Mouse (Mus musculus) hindbrain, postnatal 0 days (tissue): ENCODE data around the gene Cdca5. TPM values are rescaled to one million over a fixed set of nuclear protein-coding genes. Genes with fewer than 3 reads are reported as not detected.

ENCODE experiments used
- ATAC-seq: fragments of 200-750 bp; cut with Nextera tagmentation; 2 replicates; pipeline ENCODE4 v1.8.0; 2017; ENCODE audit warnings: mild to moderate bottlenecking, moderate TSS enrichment, moderate library complexity
- DNase-seq: peaks from one replicate; pipeline ENCODE4 v3.0.0-alpha.2; 2015; ENCODE audit warnings: low spot score
- H3K27ac ChIP-seq: fragments of 300-500 bp; sonication (generic); 2 replicates; pipeline ENCODE4 v1.5.1; 2014; ENCODE audit warnings: mild to moderate bottlenecking
- H3K27me3 ChIP-seq: fragments of 300-500 bp; sonication (generic); 2 replicates; pipeline ENCODE4 v1.6.1; 2014; ENCODE audit warnings: low read length, mixed read lengths; ENCODE audit not compliant: insufficient read depth
- H3K36me3 ChIP-seq: fragments of 300-500 bp; sonication (generic); 2 replicates; pipeline ENCODE4 v1.6.1; 2014; ENCODE audit warnings: low read length, mixed read lengths; ENCODE audit not compliant: insufficient read depth
- H3K4me1 ChIP-seq: fragments of 300-500 bp; sonication (generic); 2 replicates; pipeline ENCODE4 v1.6.1; 2014; ENCODE audit warnings: antibody characterized with exemption, low read length, mixed read lengths; ENCODE audit not compliant: insufficient read depth
- H3K4me2 ChIP-seq: fragments of 300-500 bp; sonication (generic); 2 replicates; pipeline ENCODE4 v1.6.1; 2014; ENCODE audit warnings: low read depth, mild to moderate bottlenecking, low read length, moderate library complexity, mixed read lengths
- H3K4me3 ChIP-seq: fragments of 300-500 bp; sonication (generic); 2 replicates; pipeline ENCODE4 v1.5.1; 2014; ENCODE audit warnings: low read length
- H3K9ac ChIP-seq: fragments of 300-500 bp; sonication (generic); replicated peaks from 2 replicates; pipeline ENCODE4 v1.6.1; 2014; ENCODE audit warnings: mild to moderate bottlenecking, low read length, moderate library complexity, mixed read lengths
- H3K9me3 ChIP-seq: fragments of 300-500 bp; sonication (generic); 2 replicates; pipeline ENCODE4 v1.6.1; 2016; ENCODE audit warnings: low read length, mixed read lengths
- CTCF ChIP-seq: IDR thresholded peaks from 2 replicates; pipeline ENCODE4 v1.5.1; 2016; ENCODE audit warnings: antibody characterized with exemption, control low read depth, low read depth
- WGBS: fragments of 180-500 bp; shearing (Covaris S2); extraction: QIAGEN DNeasy Blood & Tissue Kit; methylation state at CpG from one replicate; pipeline ENCODE4 v1.1.7; 2014; 5-methylcytosine and 5-hydroxymethylcytosine counted together
- microRNA-seq, 2 experiments: library from miRNA; unstranded; fragments of <30 nt; microRNA quantifications; one replicate each; pipeline ENCODE4; 2016
- polyA plus RNA-seq: library from polyadenylated mRNA; unstranded; fragments of >200 nt; fragmentation: Nextera tagmentation; extraction: Ambion mirVana; gene quantifications from 2 replicates; pipeline ENCODE4 v1.2.1, GENCODE M21; 2015
- total RNA-seq: library from RNA; depleted of rRNA; stranded (reverse); fragments of >200 nt; gene quantifications from 2 replicates; pipeline ENCODE4 v1.2.3, GENCODE M21; 2014; rRNA removed

Cdca5 gene
- total and polyA plus RNA-seq, 2 experiments from 2014 or later = 6.1 to 6.3 TPM

GRCm38 (mm10) chr19:6140678-6141393 lies 56.1 kb downstream of the Cdca5 start, which contains the start of gene Batf2:
Gene Batf2, plus strand, starts transcription at chr19:6140983.
- Histone ChIP-seq H3K4me2 (peak within 1 kb of the TSS; percentile 92), H3K9ac (peak within 1 kb of the TSS; percentile 80), H3K9me3 (no peaks in the 10 kb centered on the region), H3K27ac (peak within 1 kb of the TSS; percentile 99), H3K4me1 (peaks cover 10% of the 10 kb centered on the region), H3K27me3 (no peaks in the 10 kb centered on the region), H3K4me3 (peak within 1 kb of the TSS; percentile 65), H3K36me3 (peaks cover 15% of the 10 kb centered on the region)
- TF ChIP-seq CTCF = peak; percentile 78
- WGBS = under 1% methylated on average over 65 of the region's 68 CpGs
- DNase-seq (peak; percentile 98), ATAC-seq (peak; percentile 94)

GRCm38 (mm10) chr19:6141394-6141749 lies 56.6 kb downstream of the Cdca5 start, which contains the start of gene Arl2:
Gene Arl2, minus strand, starts transcription at chr19:6141548.
- under 1% methylated on average over 15 of the region's 15 CpGs for WGBS
- Histone ChIP-seq H3K9ac (peak within 1 kb of the TSS; percentile 80), H3K27me3 (no peaks in the 10 kb centered on the region), H3K4me1 (peaks cover 10% of the 10 kb centered on the region), H3K9me3 (no peaks in the 10 kb centered on the region), H3K27ac (peak within 1 kb of the TSS; percentile 99), H3K36me3 (peaks cover 10% of the 10 kb centered on the region), H3K4me3 (peak within 1 kb of the TSS; percentile 65), H3K4me2 (peak within 1 kb of the TSS; percentile 92)
- ATAC-seq (peak; percentile 82), DNase-seq (peak; percentile 96)
- TF ChIP-seq CTCF = peak; percentile 52

Small RNA genes within 50 kb of the gene (microRNA-seq; reads per million reads assigned to microRNA genes)
- gene Mir6988 = 1.2 to 2.5 reads per million in 2 experiments

Other genes with a start within 250 kb of the Cdca5 start
- gene Frmd8, start 209.7 kb upstream of the Cdca5 start, total RNA-seq = 19.8 and 43.2 TPM in 2 replicates
- gene Frmd8, start 209.7 kb upstream of the Cdca5 start, polyA plus RNA-seq = 12.5 and 13.7 TPM in 2 replicates
- gene Slc25a45, start 207.2 kb upstream of the Cdca5 start, total RNA-seq = 2.1 and 6.0 TPM in 2 replicates
- 1.8 and 2.8 TPM in 2 replicates for gene Slc25a45, start 207.2 kb upstream of the Cdca5 start, polyA plus RNA-seq
- gene Tigd3, start 190.8 kb upstream of the Cdca5 start, total RNA-seq = 7.5 and 10.1 TPM in 2 replicates
- 7.1 and 7.5 TPM in 2 replicates for gene Tigd3, start 190.8 kb upstream of the Cdca5 start, polyA plus RNA-seq
- 61.7 and 77.4 TPM in 2 replicates for gene Dpf2, start 172.0 kb upstream of the Cdca5 start, total RNA-seq
- 69.5 and 70.2 TPM in 2 replicates for gene Dpf2, start 172.0 kb upstream of the Cdca5 start, polyA plus RNA-seq
- 22.0 and 28.0 TPM in 2 replicates for gene Cdc42ep2, start 160.2 kb upstream of the Cdca5 start, total RNA-seq
- 17.4 and 18.0 TPM in 2 replicates for gene Cdc42ep2, start 160.2 kb upstream of the Cdca5 start, polyA plus RNA-seq
- gene Pola2, start 120.8 kb upstream of the Cdca5 start, total RNA-seq = 23.4 and 28.9 TPM in 2 replicates
- 19.5 and 21.5 TPM in 2 replicates for gene Pola2, start 120.8 kb upstream of the Cdca5 start, polyA plus RNA-seq
- not detected in 2 replicates for gene Slc22a20, start 98.8 kb upstream of the Cdca5 start, total RNA-seq
- gene Slc22a20, start 98.8 kb upstream of the Cdca5 start, polyA plus RNA-seq = not detected in 2 replicates
- 13.6 and 15.7 TPM in 2 replicates for gene Capn1, start 69.1 kb upstream of the Cdca5 start, total RNA-seq
- 4.6 and 4.8 TPM in 2 replicates for gene Capn1, start 69.1 kb upstream of the Cdca5 start, polyA plus RNA-seq
- 27.6 and 34.1 TPM in 2 replicates for gene Syvn1, start 38.4 kb upstream of the Cdca5 start, total RNA-seq
- gene Syvn1, start 38.4 kb upstream of the Cdca5 start, polyA plus RNA-seq = 26.8 and 29.8 TPM in 2 replicates
- 34.4 and 36.2 TPM in 2 replicates for gene Mrpl49, start 27.2 kb upstream of the Cdca5 start, total RNA-seq
- gene Mrpl49, start 27.2 kb upstream of the Cdca5 start, polyA plus RNA-seq = 52.4 and 54.9 TPM in 2 replicates
- gene Fau, start 27.1 kb upstream of the Cdca5 start, total RNA-seq = 558 and 787 TPM in 2 replicates
- 668 TPM in 2 replicates for gene Fau, start 27.1 kb upstream of the Cdca5 start, polyA plus RNA-seq
- 76.0 and 97.3 TPM in 2 replicates for gene Znhit2, start 23.8 kb upstream of the Cdca5 start, total RNA-seq
- 43.2 and 46.3 TPM in 2 replicates for gene Znhit2, start 23.8 kb upstream of the Cdca5 start, polyA plus RNA-seq
- gene Tm7sf2, start 16.6 kb upstream of the Cdca5 start, total RNA-seq = 122 and 123 TPM in 2 replicates
- 57.7 and 64.2 TPM in 2 replicates for gene Tm7sf2, start 16.6 kb upstream of the Cdca5 start, polyA plus RNA-seq
- 100.0 and 102 TPM in 2 replicates for gene Vps51, start 7.8 kb upstream of the Cdca5 start, total RNA-seq
- 91.2 and 92.2 TPM in 2 replicates for gene Vps51, start 7.8 kb upstream of the Cdca5 start, polyA plus RNA-seq
- gene Tmem262, start 5.0 kb upstream of the Cdca5 start, total RNA-seq = not detected in 2 replicates
- gene Tmem262, start 5.0 kb upstream of the Cdca5 start, polyA plus RNA-seq = not detected in 2 replicates
- gene Gm28374, start 2.7 kb upstream of the Cdca5 start, total RNA-seq = 0.37 and 0.86 TPM in 2 replicates
- gene Gm28374, start 2.7 kb upstream of the Cdca5 start, polyA plus RNA-seq = 0.24 and 1.1 TPM in 2 replicates
- gene Zfpl1, start within 50 bp of the Cdca5 start, total RNA-seq = 76.9 and 88.2 TPM in 2 replicates
- gene Zfpl1, start within 50 bp of the Cdca5 start, polyA plus RNA-seq = 83.9 and 88.2 TPM in 2 replicates
- gene AC131692.1, start 9.4 kb downstream of the Cdca5 start, total RNA-seq = not detected in 2 replicates
- not detected in 2 replicates for gene AC131692.1, start 9.4 kb downstream of the Cdca5 start, polyA plus RNA-seq
- gene Naaladl1, start 20.8 kb downstream of the Cdca5 start, total RNA-seq = 0.40 and 0.89 TPM in 2 replicates
- 0.36 and 0.43 TPM in 2 replicates for gene Naaladl1, start 20.8 kb downstream of the Cdca5 start, polyA plus RNA-seq
- gene Sac3d1, start 33.7 kb downstream of the Cdca5 start, total RNA-seq = 91.0 and 91.5 TPM in 2 replicates
- 50.5 and 51.9 TPM in 2 replicates for gene Sac3d1, start 33.7 kb downstream of the Cdca5 start, polyA plus RNA-seq
- 71.4 and 84.4 TPM in 2 replicates for gene Snx15, start 43.3 kb downstream of the Cdca5 start, total RNA-seq
- gene Snx15, start 43.3 kb downstream of the Cdca5 start, polyA plus RNA-seq = 60.9 and 62.7 TPM in 2 replicates
- gene Batf2, start 56.0 kb downstream of the Cdca5 start, total RNA-seq = not detected in 2 replicates
- gene Batf2, start 56.0 kb downstream of the Cdca5 start, polyA plus RNA-seq = 0.21 and 0.23 TPM in 2 replicates
- gene Arl2, start 56.6 kb downstream of the Cdca5 start, total RNA-seq = 112 and 123 TPM in 2 replicates
- gene Arl2, start 56.6 kb downstream of the Cdca5 start, polyA plus RNA-seq = 151 and 155 TPM in 2 replicates
- not detected in 2 replicates for gene Majin, start 99.4 kb downstream of the Cdca5 start, total RNA-seq
- 0.24 TPM in 1 of 2 replicates, not detected in the other for gene Majin, start 99.4 kb downstream of the Cdca5 start, polyA plus RNA-seq
- gene Gpha2, start 141.4 kb downstream of the Cdca5 start, total RNA-seq = not detected in 2 replicates
- 0.39 and 0.60 TPM in 2 replicates for gene Gpha2, start 141.4 kb downstream of the Cdca5 start, polyA plus RNA-seq
- 272 and 321 TPM in 2 replicates for gene Ppp2r5b, start 150.9 kb downstream of the Cdca5 start, total RNA-seq
- 149 and 160 TPM in 2 replicates for gene Ppp2r5b, start 150.9 kb downstream of the Cdca5 start, polyA plus RNA-seq
- 38.7 and 43.4 TPM in 2 replicates for gene Atg2a, start 156.7 kb downstream of the Cdca5 start, total RNA-seq
- gene Atg2a, start 156.7 kb downstream of the Cdca5 start, polyA plus RNA-seq = 7.6 and 8.9 TPM in 2 replicates
- 127 and 135 TPM in 2 replicates for gene Ehd1, start 191.7 kb downstream of the Cdca5 start, total RNA-seq
- 76.5 and 77.5 TPM in 2 replicates for gene Ehd1, start 191.7 kb downstream of the Cdca5 start, polyA plus RNA-seq
- 3.1 and 6.0 TPM in 2 replicates for gene Cdc42bpg, start 221.5 kb downstream of the Cdca5 start, total RNA-seq
- 0.29 and 0.33 TPM in 2 replicates for gene Cdc42bpg, start 221.5 kb downstream of the Cdca5 start, polyA plus RNA-seq
- gene Men1, start 250.0 kb downstream of the Cdca5 start, total RNA-seq = 69.6 and 93.4 TPM in 2 replicates
- gene Men1, start 250.0 kb downstream of the Cdca5 start, polyA plus RNA-seq = 57.8 and 59.5 TPM in 2 replicates